Mouse (Mus musculus): ENCODE data around the gene Trim47.

DNA sequence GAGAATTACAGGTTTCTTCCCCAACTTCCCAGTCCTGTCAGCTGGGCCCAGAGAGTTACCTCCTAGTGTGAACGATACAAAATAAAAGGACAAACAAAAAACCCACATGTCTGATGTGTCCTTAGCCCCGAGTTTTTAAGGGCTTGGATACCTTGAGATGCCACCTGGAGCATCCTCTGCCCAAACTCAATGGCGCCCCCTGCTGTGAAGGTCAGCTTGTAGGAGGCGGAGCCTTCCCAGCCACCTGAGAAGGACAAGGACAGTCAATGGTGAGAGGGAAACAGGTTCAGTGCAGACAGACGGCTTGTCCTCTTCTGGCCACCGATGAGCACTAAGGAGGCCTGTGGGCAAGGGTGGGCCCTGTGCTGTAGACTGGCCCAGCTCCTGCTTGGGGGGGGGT, 45.9 kb downstream of the Trim47 start:
- TF ChIP-seq EP300 (IDR thresholded peaks at IDR 0.05; ENCODE audit: low read depth) (no peak), CTCF (IDR thresholded peaks at IDR 0.05; ENCODE audit: low read depth) (peak; percentile 45; the same call in 1 of the 2 replicates)

Measured in heart, postnatal 0 days (tissue).